Mouse (Mus musculus): ENCODE results near the gene Flrt1.
"Not testable (repeated sequence)": the region's sequence is repeated elsewhere in the genome, so short reads cannot be mapped to it uniquely, and the experiment has no call there.

Flrt1 gene

GRCm38 (mm10) chr19:7067344-7068050 is 38.0 kb downstream of the Flrt1 start:
- no peak for DNase-seq

- DNase-seq: no peak
Measured at GRCm38 (mm10) chr19:7066828-7067342, 38.6 kb downstream of the Flrt1 start.

GRCm38 (mm10) chr19:7066034-7066827 is 39.3 kb downstream of the Flrt1 start:
- no peak for DNase-seq

GRCm38 (mm10) chr19:7064571-7064970 is 41.0 kb downstream of the Flrt1 start:
- peak; percentile 79 for DNase-seq

- no peak for DNase-seq
Measured at GRCm38 (mm10) chr19:7062916-7063315, 42.6 kb downstream of the Flrt1 start.

GRCm38 (mm10) chr19:7062110-7062509 is 43.4 kb downstream of the Flrt1 start:
- no peak for DNase-seq

GRCm38 (mm10) chr19:7058541-7058940 is 47.0 kb downstream of the Flrt1 start:
- no peak for DNase-seq

- peak; percentile 81 for DNase-seq
Measured at GRCm38 (mm10) chr19:7057722-7058207, 47.8 kb downstream of the Flrt1 start.

- peak; percentile 79 for DNase-seq
Measured at GRCm38 (mm10) chr19:7057126-7057721, 48.3 kb downstream of the Flrt1 start.

- DNase-seq: peak; percentile 82
Measured at GRCm38 (mm10) chr19:7056248-7057087, 49.1 kb downstream of the Flrt1 start, which contains the start of gene Macrod1. Macrod1 (plus strand) TSS chr19:7056810.

- DNase-seq: no peak
Measured at GRCm38 (mm10) chr19:7055173-7055572, 50.4 kb downstream of the Flrt1 start.

GRCm38 (mm10) chr19:7054772-7055171 is 50.8 kb downstream of the Flrt1 start:
- no peak for DNase-seq

- DNase-seq: not testable (repeated sequence)
Measured at GRCm38 (mm10) chr19:7053382-7053781, 52.1 kb downstream of the Flrt1 start.

- no peak for DNase-seq
Measured at GRCm38 (mm10) chr19:7044706-7045105, 60.8 kb downstream of the Flrt1 start.

GRCm38 (mm10) chr19:7044279-7044678 is 61.2 kb downstream of the Flrt1 start:
- no peak for DNase-seq
